Mouse (Mus musculus) kidney, postnatal 0 days (tissue): ENCODE measurements at regions not wholly inside any gene's neighbourhood (a gene's known extent, or its start where the extent isn't known, plus 50 kb on each side); places are given as distances from the start of the nearest gene placed in this dataset.
"Not testable (repeated sequence)": the region's sequence is repeated elsewhere in the genome, so short reads cannot be mapped to it uniquely, and the experiment has no call there.

Experiments
- ATAC-seq: fragments of 200-750 bp; cut with Nextera tagmentation; replicated peaks from 2 replicates; pipeline ENCODE4 v1.8.0; 2017; ENCODE audit warnings: low read depth, moderate number of reproducible peaks, moderate TSS enrichment, moderate library complexity; ENCODE audit not compliant: low FRiP score
- DNase-seq: peaks from one replicate; pipeline ENCODE4 v3.0.0-alpha.2; 2016; ENCODE audit warnings: low spot score
- H3K27ac ChIP-seq: fragments of 300-500 bp; sonication (generic); 2 replicates; pipeline ENCODE4 v1.5.1; 2014; ENCODE audit warnings: mild to moderate bottlenecking
- H3K27me3 ChIP-seq: fragments of 300-500 bp; sonication (generic); 2 replicates; pipeline ENCODE4 v1.6.1; 2014; ENCODE audit warnings: low read length, mixed read lengths; ENCODE audit not compliant: insufficient read depth
- H3K36me3 ChIP-seq: fragments of 300-500 bp; sonication (generic); 2 replicates; pipeline ENCODE4 v1.6.1; 2014; ENCODE audit warnings: low read length, mixed read lengths; ENCODE audit not compliant: insufficient read depth
- H3K4me1 ChIP-seq: fragments of 300-500 bp; sonication (generic); replicated peaks from 2 replicates; pipeline ENCODE4 v1.6.1; 2014; ENCODE audit warnings: antibody characterized with exemption, low read length, mixed read lengths; ENCODE audit not compliant: insufficient read depth
- H3K4me2 ChIP-seq: fragments of 300-500 bp; sonication (generic); 2 replicates; pipeline ENCODE4 v1.6.1; 2014; ENCODE audit warnings: mild to moderate bottlenecking, low read length, moderate library complexity, mixed read lengths
- H3K4me3 ChIP-seq: fragments of 300-500 bp; sonication (generic); replicated peaks from 2 replicates; pipeline ENCODE4 v1.5.1; 2014; ENCODE audit warnings: low read depth, low read length
- H3K9ac ChIP-seq: fragments of 300-500 bp; sonication (generic); 2 replicates; pipeline ENCODE4 v1.6.1; 2014; ENCODE audit warnings: low read depth, low read length
- H3K9me3 ChIP-seq: fragments of 300-500 bp; sonication (generic); replicated peaks from 2 replicates; pipeline ENCODE4 v1.6.1; 2016; ENCODE audit warnings: low read length, inconsistent platforms, mixed read lengths
- CTCF ChIP-seq: IDR thresholded peaks from 2 replicates; pipeline ENCODE4 v1.5.1; 2016; ENCODE audit warnings: antibody characterized with exemption, low read depth, mild to moderate bottlenecking, moderate library complexity
- WGBS: fragments of 180-500 bp; shearing (Covaris S2); extraction: QIAGEN DNeasy Blood & Tissue Kit; methylation state at CpG from one replicate; pipeline ENCODE4 v1.1.7; 2014; 5-methylcytosine and 5-hydroxymethylcytosine counted together

DNA sequence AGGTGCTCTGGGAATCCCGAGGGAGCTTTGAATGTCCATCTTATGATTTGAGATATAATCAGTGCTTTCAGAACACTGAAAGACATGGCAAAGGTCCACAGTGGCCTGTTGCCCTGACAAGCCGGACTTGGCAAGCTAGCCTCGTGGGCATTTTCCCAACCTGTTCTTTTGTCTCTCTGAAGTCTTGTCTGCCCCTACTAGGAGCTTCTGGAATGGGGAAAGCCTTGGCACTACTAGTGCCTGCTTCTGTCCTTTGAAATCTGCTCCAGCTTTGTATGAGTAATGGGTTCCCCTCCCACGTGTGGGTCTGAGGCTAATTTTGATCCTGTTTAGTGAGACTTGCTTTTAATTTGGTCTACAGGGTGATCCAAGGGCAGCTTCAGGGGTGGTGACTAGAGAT is 238.3 kb downstream of the Bcl11a start:
- DNase-seq: no peak
- no peak overlapping the region for H3K9ac ChIP-seq
- no peak for TF ChIP-seq CTCF
- no peak overlapping the region for H3K27ac ChIP-seq
- no peak for ATAC-seq
- no peaks in the 10 kb centered on the region for H3K27me3 ChIP-seq
- H3K36me3 ChIP-seq: no peaks in the 10 kb centered on the region
- no peaks in the 10 kb centered on the region for H3K9me3 ChIP-seq
- H3K4me3 ChIP-seq: no peak overlapping the region
- H3K4me1 ChIP-seq: no peaks in the 10 kb centered on the region
- WGBS: 70% methylated on average over 4 of the region's 4 CpGs
- H3K4me2 ChIP-seq: no peak overlapping the region

GRCm38 (mm10) chr11:24317989-24318735 is 240.3 kb downstream of the Bcl11a start:
- 57% methylated on average over 2 of the region's 2 CpGs for WGBS
- ATAC-seq (no peak), DNase-seq (no peak)
- H3K27me3 ChIP-seq: no peaks in the 10 kb centered on the region
- no peaks in the 10 kb centered on the region for H3K4me1 ChIP-seq
- no peak for TF ChIP-seq CTCF
- no peaks in the 10 kb centered on the region for H3K9me3 ChIP-seq
- no peak overlapping the region for H3K4me2 ChIP-seq
- H3K4me3 ChIP-seq: no peak overlapping the region
- no peak overlapping the region for H3K9ac ChIP-seq
- no peaks in the 10 kb centered on the region for H3K36me3 ChIP-seq
- no peak overlapping the region for H3K27ac ChIP-seq

- H3K4me3 ChIP-seq: no peak overlapping the region
- H3K4me1 ChIP-seq: no peaks in the 10 kb centered on the region
- no peak overlapping the region for H3K27ac ChIP-seq
- no peak for TF ChIP-seq CTCF
- H3K27me3 ChIP-seq: no peaks in the 10 kb centered on the region
- H3K9ac ChIP-seq: no peak overlapping the region
- DNase-seq (no peak), ATAC-seq (no peak)
- H3K36me3 ChIP-seq: no peaks in the 10 kb centered on the region
- no peaks in the 10 kb centered on the region for H3K9me3 ChIP-seq
- H3K4me2 ChIP-seq: no peak overlapping the region
- 78% methylated on average over 3 of the region's 3 CpGs for WGBS
These were observed 241.4 kb downstream of the Bcl11a start for GRCm38 (mm10) chr11:24319222-24319621.

DNA sequence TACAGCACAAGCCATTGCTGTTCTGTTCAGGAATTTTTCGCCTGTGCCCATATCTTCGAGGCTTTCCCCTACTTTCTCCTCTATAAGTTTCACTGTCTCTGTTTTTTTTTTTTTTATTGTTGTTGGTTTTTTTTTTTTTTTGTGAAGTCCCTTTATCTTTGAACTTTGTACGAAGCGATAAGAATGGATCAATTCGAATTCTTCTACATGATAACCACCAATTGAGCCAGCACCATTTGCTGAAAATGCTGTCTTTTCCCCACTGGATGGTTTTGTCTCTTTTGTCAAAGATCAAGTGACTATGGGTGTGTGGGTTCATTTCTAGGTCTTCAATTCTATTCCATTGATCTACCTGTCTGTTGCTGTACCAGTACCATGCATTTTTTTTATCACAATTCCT is 244.6 kb downstream of the Bcl11a start:
- H3K27ac ChIP-seq, H3K4me3 ChIP-seq, H3K36me3 ChIP-seq, H3K27me3 ChIP-seq, H3K9me3 ChIP-seq, H3K4me2 ChIP-seq, H3K4me1 ChIP-seq, ATAC-seq, DNase-seq, H3K9ac ChIP-seq: not testable (repeated sequence)
- 94% methylated on average over 5 of the region's 5 CpGs for WGBS

- Histone ChIP-seq H3K27me3 (no peaks in the 10 kb centered on the region), H3K27ac (no peak overlapping the region), H3K36me3 (no peaks in the 10 kb centered on the region), H3K4me3 (no peak overlapping the region), H3K4me1 (no peaks in the 10 kb centered on the region), H3K4me2 (no peak overlapping the region), H3K9ac (no peak overlapping the region), H3K9me3 (no peaks in the 10 kb centered on the region)
- DNase-seq (no peak), ATAC-seq (no peak)
- TF ChIP-seq CTCF: no peak
- WGBS: 45% methylated on average over 4 of the region's 4 CpGs
These were observed 250.6 kb downstream of the Bcl11a start for GRCm38 (mm10) chr11:24328481-24328880.

GRCm38 (mm10) chr11:24330366-24331124 is 252.7 kb downstream of the Bcl11a start:
- TF ChIP-seq CTCF: no peak
- Histone ChIP-seq H3K36me3 (no peaks in the 10 kb centered on the region), H3K9me3 (no peaks in the 10 kb centered on the region), H3K4me1 (no peaks in the 10 kb centered on the region), H3K4me2 (no peak overlapping the region), H3K27ac (no peak overlapping the region), H3K27me3 (no peaks in the 10 kb centered on the region), H3K9ac (no peak overlapping the region), H3K4me3 (no peak overlapping the region)
- ATAC-seq (no peak), DNase-seq (no peak)
- 83% methylated on average over 10 of the region's 10 CpGs for WGBS
